Mouse (Mus musculus) stomach, postnatal 0 days (tissue): Measurements from ENCODE around the gene Gna14.

Experiments used
- CTCF ChIP-seq: IDR thresholded peaks from 2 replicates; pipeline ENCODE4 v1.5.1; 2016; ENCODE audit warnings: antibody characterized with exemption, low read depth, mild to moderate bottlenecking, moderate library complexity
- EP300 ChIP-seq: optimal IDR thresholded peaks from 2 replicates; pipeline ENCODE3; 2016; ENCODE audit warnings: antibody characterized with exemption

DNA sequence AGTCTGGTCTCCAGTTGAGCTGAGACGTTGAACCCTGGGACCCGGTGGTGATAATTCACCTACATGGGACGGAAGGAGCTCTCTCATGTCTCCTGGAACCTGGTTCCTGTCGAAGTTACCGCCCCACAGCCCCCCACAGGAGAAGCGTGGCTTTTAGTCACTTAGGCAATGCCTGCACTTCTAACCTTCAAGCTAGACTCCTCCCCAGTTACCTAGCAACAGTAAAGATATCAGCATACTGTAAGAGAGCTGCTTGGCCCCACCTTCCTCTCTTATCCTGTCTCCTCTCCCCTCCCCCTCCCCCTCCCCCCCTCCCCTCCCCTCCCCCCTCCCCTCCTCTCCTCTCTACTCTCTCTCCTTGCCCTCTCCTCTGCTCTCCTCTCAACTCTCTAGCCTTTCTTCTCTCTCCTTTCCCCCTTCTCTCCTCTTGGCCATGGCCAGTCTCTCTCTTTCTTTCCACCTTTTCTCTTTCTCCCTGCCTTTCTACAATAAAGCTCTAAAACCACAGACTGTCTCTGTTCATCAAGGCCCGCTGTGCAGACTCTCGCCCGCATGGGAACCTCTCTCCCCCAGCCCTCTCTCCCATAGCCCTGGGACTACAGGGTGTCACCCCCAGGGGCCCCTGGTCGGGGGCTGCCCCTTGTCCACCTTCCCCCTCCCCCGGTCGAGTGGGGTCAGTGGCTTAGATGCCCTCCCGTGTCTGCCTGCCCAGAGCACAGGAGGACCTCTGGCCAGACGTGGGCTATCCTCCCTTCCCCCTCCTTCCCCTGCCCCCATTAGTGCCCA is 190.2 kb downstream of the Gna14 start:
- TF ChIP-seq CTCF (no peak), EP300 (no peak)
